Mouse (Mus musculus) left cerebral cortex, adult 2 months (tissue): Measurements from ENCODE around the gene Adgrg1. TPM values are rescaled to one million over a fixed set of nuclear protein-coding genes. Genes with fewer than 3 reads are reported as not detected.

Experiments
- DNase-seq, 2 experiments: peaks; one replicate each; pipeline ENCODE4 v3.0.0; 2021 to 2022; ENCODE audit warnings: low spot score in 2 of 2, mixed read lengths in 1 of 2; ENCODE audit errors: extremely low spot score in 1 of 2
- H3K27ac ChIP-seq: fragments of 200-600 bp; 2 replicates; pipeline ENCODE4 v1.8.1; 2022
- H3K4me3 ChIP-seq: fragments of 200-600 bp; 2 replicates; pipeline ENCODE4 v1.8.1; 2022
- CTCF ChIP-seq: fragments of 200-600 bp; IDR thresholded peaks from 2 replicates; pipeline ENCODE4 v1.8.1; 2022; ENCODE audit warnings: antibody characterized with exemption, mild to moderate bottlenecking, moderate library complexity
- intact Hi-C: fragments of 180-260 bp; cut with DNase I; formaldehyde crosslinking; loops from one replicate; pipeline ENCODE4 v1.15.1; 2025
- total RNA-seq, 2 experiments: library from RNA; stranded (reverse); gene quantifications; 2 replicates each; pipeline ENCODE4 v1.2.3; 2021

The Adgrg1 gene
- total RNA-seq, 2 experiments from 2014 or later: 77.6 to 86.8 TPM

- intact Hi-C loops: no loop called here
- DNase-seq: no peak
- H3K27ac ChIP-seq: no peak overlapping the region
- no peak overlapping the region for H3K4me3 ChIP-seq
- no peak for TF ChIP-seq CTCF
Observed at GRCm38 (mm10) chr8:95047884-95048680, 73.5 kb downstream of the Adgrg1 start.

GRCm38 (mm10) chr8:95049636-95050035 lies 75.1 kb downstream of the Adgrg1 start:
- TF ChIP-seq CTCF: no peak
- intact Hi-C loops: no loop called here
- DNase-seq: no peak
- H3K27ac ChIP-seq: no peak overlapping the region
- no peak overlapping the region for H3K4me3 ChIP-seq

GRCm38 (mm10) chr8:95054438-95054837 lies 79.9 kb downstream of the Adgrg1 start:
- no peak for DNase-seq
- no peak overlapping the region for H3K27ac ChIP-seq
- no peak overlapping the region for H3K4me3 ChIP-seq
- intact Hi-C loops: no loop called here
- no peak for TF ChIP-seq CTCF

- DNase-seq: peak; percentile 14 to 22
- TF ChIP-seq CTCF: no peak
- intact Hi-C loops: no loop called here
- Histone ChIP-seq H3K4me3 (no peak within 1 kb of the TSS), H3K27ac (no peak within 1 kb of the TSS)
Observed at GRCm38 (mm10) chr8:95054927-95055510, 80.5 kb downstream of the Adgrg1 start, which contains the start of gene Drc7. TSS of gene Drc7 (plus strand) at chr8:95055103.

- no peak overlapping the region for H3K27ac ChIP-seq
Observed at GRCm38 (mm10) chr8:95056414-95056813, 81.9 kb downstream of the Adgrg1 start.

GRCm38 (mm10) chr8:95058661-95059060 lies 84.1 kb downstream of the Adgrg1 start:
- intact Hi-C loops: no loop called here
- TF ChIP-seq CTCF: no peak
- no peak for DNase-seq

More at GRCm38 (mm10) chr8:95056414-95056813, 81.9 kb downstream of the Adgrg1 start:
- no peak for DNase-seq
- intact Hi-C loops: no loop called here
- H3K4me3 ChIP-seq: no peak overlapping the region
- no peak for TF ChIP-seq CTCF

GRCm38 (mm10) chr8:95059812-95060533 lies 85.4 kb downstream of the Adgrg1 start:
- intact Hi-C loops: no loop called here
- H3K4me3 ChIP-seq: no peak overlapping the region
- TF ChIP-seq CTCF: no peak
- no peak for DNase-seq
- H3K27ac ChIP-seq: no peak overlapping the region

More at GRCm38 (mm10) chr8:95058661-95059060, 84.1 kb downstream of the Adgrg1 start:
- no peak overlapping the region for H3K27ac ChIP-seq
- no peak overlapping the region for H3K4me3 ChIP-seq

Other genes with a start within 250 kb of the Adgrg1 start
- gene Ccl22, start 229.2 kb upstream of the Adgrg1 start, total RNA-seq: under 1 TPM in 1 of 2 experiments, not detected in 1; 0.14 TPM
- 100 to 1,000 TPM; 658 to 661 TPM for gene Cx3cl1, start 202.7 kb upstream of the Adgrg1 start, total RNA-seq
- 1 to 10 TPM; 4.6 to 7.9 TPM for gene Ccl17, start 164.3 kb upstream of the Adgrg1 start, total RNA-seq
- 10 to 100 TPM; 84.5 to 89.1 TPM for gene Coq9, start 136.4 kb upstream of the Adgrg1 start, total RNA-seq
- gene Ciapin1, start 136.4 kb upstream of the Adgrg1 start, total RNA-seq: 10 to 100 TPM; 71.4 to 76.8 TPM
- gene Polr2c, start 117.3 kb upstream of the Adgrg1 start, total RNA-seq: 10 to 100 TPM; 72.1 to 79.8 TPM
- gene Dok4, start 98.4 kb upstream of the Adgrg1 start, total RNA-seq: 10 to 100 TPM; 17.6 to 19.2 TPM
- gene Ccdc102a, start 56.7 kb upstream of the Adgrg1 start, total RNA-seq: 1 to 10 TPM; 1.6 to 2.0 TPM
- not detected for gene Adgrg5, start 51.1 kb upstream of the Adgrg1 start, total RNA-seq
- gene Adgrg3, start 42.9 kb downstream of the Adgrg1 start, total RNA-seq: under 1 TPM; 0.23 to 0.32 TPM
- gene Drc7, start 80.4 kb downstream of the Adgrg1 start, total RNA-seq: 1 to 10 TPM in 1 of 2 experiments, under 1 TPM in 1; 0.75 to 1.1 TPM
- gene Katnb1, start 106.4 kb downstream of the Adgrg1 start, total RNA-seq: 10 to 100 TPM; 37.6 to 46.2 TPM
- 10 to 100 TPM; 58.4 to 61.5 TPM for gene Kifc3, start 228.1 kb downstream of the Adgrg1 start, total RNA-seq